Mouse (Mus musculus): ENCODE measurements around the gene Osbpl11. TPM values are rescaled to one million over a fixed set of nuclear protein-coding genes. Genes with fewer than 3 reads are reported as not detected.

Osbpl11 gene
- total and polyA plus RNA-seq, 3 experiments: 8.9 to 18.4 (median 17.0) TPM

DNA sequence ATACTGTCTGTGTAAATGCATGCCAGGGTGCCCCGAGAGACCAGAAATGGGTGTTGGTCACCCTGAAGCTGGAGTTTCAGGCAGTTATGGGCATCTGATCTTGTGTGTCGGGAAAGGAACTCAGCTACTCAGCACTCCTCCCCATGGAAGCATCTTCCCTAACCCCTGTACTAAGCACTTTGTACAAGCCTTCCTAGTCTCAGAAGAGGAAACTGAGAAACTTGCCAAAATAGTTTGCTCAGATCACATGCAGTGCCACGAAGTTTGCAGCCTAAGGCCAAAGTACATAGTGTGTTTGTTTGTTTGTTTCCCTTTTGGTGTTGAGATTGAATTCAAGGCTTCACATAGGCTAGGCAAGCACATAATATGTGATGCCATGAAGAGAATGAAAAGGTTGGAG lies 5.0 kb upstream of the Osbpl11 start:
- no peak overlapping the region for H3K9ac ChIP-seq (ENCODE audit: low read depth, low read length)
- no peaks in the 10 kb centered on the region for H3K27me3 ChIP-seq (ENCODE audit: control insufficient read depth, insufficient read depth, low read length)
- no peaks in the 10 kb centered on the region for H3K79me2 ChIP-seq (replicated peaks; ENCODE audit: control insufficient read depth, insufficient read depth, low read length)
- DNase-seq: no peak
- intact Hi-C loops (cut with DNase I): loop anchor here (5.0 to 10.0 kb wide), 2 partner anchors 202 to 1845 kb away; partner anchors contain the start of genes Hacd2 and Zfp148
- 74% methylated on average over 3 of the region's 3 CpGs for WGBS
- no peak overlapping the region for H3K4me3 ChIP-seq
- no peaks in the 10 kb centered on the region for H3K36me3 ChIP-seq (ENCODE audit: control insufficient read depth, insufficient read depth, low read length)
- H3K4me1 ChIP-seq (ENCODE audit: control insufficient read depth, insufficient read depth, low read length): peaks cover 2% of the 10 kb centered on the region; the same call in 1 of the 2 replicates
- H3K27ac ChIP-seq: no peak overlapping the region
- TF ChIP-seq EP300 (IDR thresholded peaks at IDR 0.05; ENCODE audit: insufficient read depth, low read depth, low read length) (no peak), CTCF (IDR thresholded peaks at IDR 0.05) (no peak), POLR2A (IDR thresholded peaks at IDR 0.05; ENCODE audit: insufficient read depth, low read depth, low read length) (no peak)

DNA sequence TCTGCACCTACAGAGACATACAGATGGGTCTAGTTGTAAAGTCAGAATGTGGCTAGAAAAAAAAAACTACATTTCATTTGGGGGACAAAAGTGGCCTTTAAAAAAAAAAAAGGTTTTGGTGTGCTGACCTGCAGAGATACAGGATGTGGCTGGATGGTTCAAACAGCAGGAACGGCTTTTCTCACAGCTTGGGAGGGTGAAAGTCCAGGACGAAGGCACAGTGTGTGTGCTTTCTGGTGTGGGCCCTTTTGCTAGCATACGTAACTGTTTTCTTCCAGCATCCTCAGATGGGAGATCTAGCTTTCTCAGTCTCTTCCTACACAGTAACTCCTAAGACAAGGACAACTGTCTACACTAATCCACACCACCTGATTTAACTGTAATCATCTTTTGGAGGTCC lies 4.1 kb upstream of the Osbpl11 start:
- intact Hi-C loops (cut with DNase I): loop anchor here (5.0 to 10.0 kb wide), 2 partner anchors 202 to 1844 kb away; partner anchors contain the start of genes Hacd2 and Zfp148
- peaks cover 2% of the 10 kb centered on the region; the same call in 1 of the 2 replicates for H3K4me1 ChIP-seq (ENCODE audit: control insufficient read depth, insufficient read depth, low read length)
- H3K4me3 ChIP-seq: no peak overlapping the region
- no peak overlapping the region for H3K9ac ChIP-seq (ENCODE audit: low read depth, low read length)
- no peaks in the 10 kb centered on the region for H3K27me3 ChIP-seq (ENCODE audit: control insufficient read depth, insufficient read depth, low read length)
- TF ChIP-seq CTCF (IDR thresholded peaks at IDR 0.05) (no peak), EP300 (IDR thresholded peaks at IDR 0.05; ENCODE audit: insufficient read depth, low read depth, low read length) (no peak), POLR2A (IDR thresholded peaks at IDR 0.05; ENCODE audit: insufficient read depth, low read depth, low read length) (no peak)
- WGBS: 73% methylated on average over 3 of the region's 3 CpGs
- no peak overlapping the region for H3K27ac ChIP-seq
- DNase-seq: no peak
- no peaks in the 10 kb centered on the region for H3K36me3 ChIP-seq (ENCODE audit: control insufficient read depth, insufficient read depth, low read length)
- H3K79me2 ChIP-seq (replicated peaks; ENCODE audit: control insufficient read depth, insufficient read depth, low read length): no peaks in the 10 kb centered on the region

DNA sequence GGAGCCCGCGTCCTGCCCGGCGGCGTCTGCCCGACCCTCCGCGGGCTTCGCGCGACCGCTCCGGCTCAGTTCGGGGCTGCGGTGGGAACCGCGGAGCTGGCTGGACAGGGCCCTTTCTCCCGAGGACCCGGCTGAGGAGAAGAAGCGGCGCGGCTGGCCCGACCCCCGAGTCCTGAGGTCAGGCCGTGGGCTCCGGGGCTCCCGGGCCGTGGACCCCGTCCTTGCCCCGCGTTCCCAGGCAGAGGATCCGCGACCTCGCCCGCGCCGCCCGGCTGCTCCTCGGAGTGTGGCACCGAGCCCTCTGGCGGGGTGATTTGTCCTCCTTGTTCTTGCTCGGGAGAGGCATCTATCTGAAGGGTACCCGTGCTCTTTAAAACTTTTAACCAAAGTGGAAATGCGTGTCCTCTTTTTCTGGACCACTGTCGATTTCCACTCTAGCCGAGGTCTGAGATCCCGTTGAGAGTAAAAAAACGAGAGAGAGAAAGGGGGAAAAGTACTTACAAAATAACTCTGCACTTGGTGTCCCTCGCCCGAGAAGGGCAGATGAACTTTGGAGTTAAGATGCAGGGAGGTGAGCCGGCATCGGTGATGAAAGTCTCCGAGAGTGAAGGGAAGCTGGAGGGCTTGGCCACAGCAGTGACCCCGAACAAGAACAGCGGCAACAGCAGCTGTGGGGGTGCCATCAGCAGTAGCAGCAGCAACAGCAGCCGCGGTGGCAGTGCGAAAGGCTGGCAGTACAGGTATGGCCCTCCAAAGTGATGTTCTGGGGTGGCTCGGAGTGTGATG lies 583 bp downstream of the Osbpl11 start:
- WGBS: under 1% methylated on average over 59 of the region's 59 CpGs
- intact Hi-C loops (cut with DNase I): loop anchor here (5.0 to 10.0 kb wide), 2 partner anchors 67 to 1839 kb away; partner anchors contain the start of genes Hacd2 and Snx4
- peak; percentile 55 to 64 for DNase-seq
- TF ChIP-seq CTCF (IDR thresholded peaks at IDR 0.05) (peak; percentile 27; the same call in 1 of the 2 replicates), EP300 (IDR thresholded peaks at IDR 0.05; ENCODE audit: insufficient read depth, low read depth, low read length) (no peak)
- Histone ChIP-seq H3K27me3 (ENCODE audit: control insufficient read depth, insufficient read depth, low read length) (no peaks in the 10 kb centered on the region), H3K36me3 (ENCODE audit: control insufficient read depth, insufficient read depth, low read length) (peaks cover 15% of the 10 kb centered on the region), H3K4me1 (ENCODE audit: control insufficient read depth, insufficient read depth, low read length) (peaks cover 6% of the 10 kb centered on the region), H3K9ac (ENCODE audit: low read depth, low read length) (peak overlapping the region; percentile 97), H3K79me2 (replicated peaks; ENCODE audit: control insufficient read depth, insufficient read depth, low read length) (0 out of 2 replicates have a peak, but pooled peaks cover 1% of the 10 kb centered on the region), H3K27ac (peak overlapping the region; percentile 99), H3K4me3 (peak overlapping the region; percentile 82)

DNA sequence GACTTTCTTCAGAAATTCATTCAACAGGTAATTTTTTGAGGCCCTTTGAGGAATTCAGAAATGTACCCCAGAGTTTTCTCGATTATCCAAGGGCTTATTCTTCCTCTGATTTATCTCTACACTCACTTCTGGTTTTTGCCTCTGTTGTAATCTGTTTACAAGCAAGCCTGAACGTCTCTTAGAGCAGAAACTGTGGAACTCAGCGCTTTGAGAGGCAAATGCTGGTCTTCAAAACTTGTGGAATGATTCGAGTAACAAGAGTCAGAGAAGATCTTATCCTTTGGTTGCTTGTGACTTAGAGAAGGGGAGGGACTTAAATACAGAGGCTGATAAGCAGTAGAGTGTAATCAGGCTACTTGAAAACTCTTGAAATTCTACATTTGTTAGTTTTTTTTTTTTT lies 1.3 kb downstream of the Osbpl11 start:
- Histone ChIP-seq H3K4me3 (peak overlapping the region; percentile 82), H3K79me2 (replicated peaks; ENCODE audit: control insufficient read depth, insufficient read depth, low read length) (0 out of 2 replicates have a peak, but pooled peaks cover 1% of the 10 kb centered on the region), H3K27ac (peak overlapping the region; percentile 99; the same call in 1 of the 2 replicates), H3K4me1 (ENCODE audit: control insufficient read depth, insufficient read depth, low read length) (peaks cover 6% of the 10 kb centered on the region), H3K9ac (ENCODE audit: low read depth, low read length) (peak overlapping the region; percentile 97), H3K27me3 (ENCODE audit: control insufficient read depth, insufficient read depth, low read length) (no peaks in the 10 kb centered on the region), H3K36me3 (ENCODE audit: control insufficient read depth, insufficient read depth, low read length) (peaks cover 20% of the 10 kb centered on the region)
- 3% methylated on average over 4 of the region's 4 CpGs for WGBS
- no peak for DNase-seq
- TF ChIP-seq POLR2A (IDR thresholded peaks at IDR 0.05; ENCODE audit: insufficient read depth, low read depth, low read length): no peak
- no peak for TF ChIP-seq CTCF (IDR thresholded peaks at IDR 0.05)
- no peak for TF ChIP-seq EP300 (IDR thresholded peaks at IDR 0.05; ENCODE audit: insufficient read depth, low read depth, low read length)
- intact Hi-C loops (cut with DNase I): loop anchor here (5.0 to 10.0 kb wide), 2 partner anchors 66 to 1839 kb away; partner anchors contain the start of genes Hacd2 and Snx4

DNA sequence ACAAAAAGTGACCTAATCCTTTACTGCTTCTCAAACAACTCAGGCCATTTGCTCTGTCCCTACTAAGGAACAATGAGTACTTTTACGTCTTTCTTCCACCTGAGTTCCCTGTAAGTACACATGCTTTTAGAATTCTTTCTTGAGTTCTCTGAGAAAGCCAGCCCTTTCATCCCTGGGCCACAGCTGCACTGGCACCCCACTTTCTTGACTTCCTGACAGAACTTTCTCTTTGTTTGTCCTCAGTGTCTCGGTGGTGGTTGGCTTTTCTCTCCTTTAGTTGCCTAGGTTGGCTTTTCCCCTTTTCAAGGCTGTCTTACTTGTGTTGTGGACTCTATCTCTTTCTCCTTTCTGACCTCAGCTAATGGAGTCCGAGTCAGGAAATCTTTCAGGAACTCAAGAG lies 3.2 kb downstream of the Osbpl11 start:
- Histone ChIP-seq H3K27ac (no peak overlapping the region), H3K4me1 (ENCODE audit: control insufficient read depth, insufficient read depth, low read length) (peaks cover 16% of the 10 kb centered on the region), H3K79me2 (replicated peaks; ENCODE audit: control insufficient read depth, insufficient read depth, low read length) (0 out of 2 replicates have a peak, but pooled peaks cover 1% of the 10 kb centered on the region), H3K36me3 (ENCODE audit: control insufficient read depth, insufficient read depth, low read length) (peaks cover 32% of the 10 kb centered on the region), H3K9ac (ENCODE audit: low read depth, low read length) (no peak overlapping the region), H3K27me3 (ENCODE audit: control insufficient read depth, insufficient read depth, low read length) (no peaks in the 10 kb centered on the region), H3K4me3 (no peak overlapping the region)
- 41% methylated on average over 3 of the region's 3 CpGs for WGBS
- no peak for DNase-seq
- no peak for TF ChIP-seq EP300 (IDR thresholded peaks at IDR 0.05; ENCODE audit: insufficient read depth, low read depth, low read length)
- TF ChIP-seq CTCF (IDR thresholded peaks at IDR 0.05): no peak
- no peak for TF ChIP-seq POLR2A (IDR thresholded peaks at IDR 0.05; ENCODE audit: insufficient read depth, low read depth, low read length)
- intact Hi-C loops (cut with DNase I): loop anchor here (5.0 to 10.0 kb wide), 2 partner anchors 64 to 1837 kb away; partner anchors contain the start of genes Hacd2 and Snx4

Measured in heart, adult 2 months (tissue).